Mouse (Mus musculus): ENCODE measurements around the gene Med21.

DNA sequence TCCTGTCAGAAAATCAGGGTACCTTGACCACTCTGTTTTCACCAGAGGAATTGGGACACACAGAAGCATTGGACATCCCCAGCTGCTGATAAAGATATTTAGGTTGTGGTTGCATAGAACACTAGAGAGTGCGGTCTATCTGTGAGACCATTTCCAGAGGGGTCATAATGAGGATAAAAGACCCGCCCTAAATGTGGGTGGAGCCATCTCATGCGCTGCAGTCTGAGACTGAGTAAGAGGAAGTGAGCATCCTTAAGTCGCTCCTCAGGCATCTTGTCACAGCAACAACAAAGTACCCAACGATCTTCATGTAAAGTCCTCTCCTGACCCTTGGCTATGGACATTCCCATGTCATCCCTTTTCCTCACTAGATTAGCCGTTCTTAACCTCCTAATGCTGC lies 24.5 kb downstream of the Med21 start:
- TF ChIP-seq POLR2A (IDR thresholded peaks at IDR 0.05; ENCODE audit: low read depth, low read length) (no peak), CTCF (conservative IDR thresholded peaks at IDR 0.05; ENCODE audit: insufficient read depth, insufficient read length, low read depth, low read length) (no peak)

All from kidney, adult 2 months (tissue).